Mouse (Mus musculus) urinary bladder, postnatal 14 days (tissue): ENCODE results near the gene Tmcc1.

Source experiments
- DNase-seq: peaks from one replicate; pipeline ENCODE4 v3.0.0; 2021; ENCODE audit warnings: low spot score

Gene Tmcc1

GRCm38 (mm10) chr6:116013687-116014086, 179.6 kb downstream of the Tmcc1 start:
- DNase-seq, result no peak

- DNase-seq, result peak; percentile 83
Measured at GRCm38 (mm10) chr6:116010541-116010940, 182.7 kb downstream of the Tmcc1 start.

GRCm38 (mm10) chr6:116009426-116009825, 183.9 kb downstream of the Tmcc1 start:
- peak; percentile 54 for DNase-seq

GRCm38 (mm10) chr6:116007561-116008173, 185.6 kb downstream of the Tmcc1 start:
- DNase-seq, result peak; percentile 72

- peak; percentile 64 for DNase-seq
Measured at GRCm38 (mm10) chr6:116006731-116007130, 186.6 kb downstream of the Tmcc1 start.

GRCm38 (mm10) chr6:116005959-116006288, 187.4 kb downstream of the Tmcc1 start:
- no peak for DNase-seq

- DNase-seq, result no peak
Measured at GRCm38 (mm10) chr6:116005275-116005958, 187.9 kb downstream of the Tmcc1 start.

- no peak for DNase-seq
Measured at GRCm38 (mm10) chr6:116004716-116005115, 188.6 kb downstream of the Tmcc1 start.

- no peak for DNase-seq
Measured at GRCm38 (mm10) chr6:116004069-116004468, 189.2 kb downstream of the Tmcc1 start.

- DNase-seq, result no peak
Measured at GRCm38 (mm10) chr6:116003516-116003915, 189.8 kb downstream of the Tmcc1 start.

- no peak for DNase-seq
Measured at GRCm38 (mm10) chr6:116002311-116003104, 190.8 kb downstream of the Tmcc1 start.

- DNase-seq, result no peak
Measured at GRCm38 (mm10) chr6:116000851-116001250, 192.4 kb downstream of the Tmcc1 start.

- no peak for DNase-seq
Measured at GRCm38 (mm10) chr6:115999227-115999626, 194.1 kb downstream of the Tmcc1 start.

- no peak for DNase-seq
Measured at GRCm38 (mm10) chr6:115998758-115999157, 194.5 kb downstream of the Tmcc1 start.

GRCm38 (mm10) chr6:115997726-115998311, 195.5 kb downstream of the Tmcc1 start:
- DNase-seq, result no peak

- no peak for DNase-seq
Measured at GRCm38 (mm10) chr6:115996171-115996851, 197.0 kb downstream of the Tmcc1 start.

GRCm38 (mm10) chr6:115995531-115995941, 197.8 kb downstream of the Tmcc1 start:
- DNase-seq, result no peak

- DNase-seq, result peak; percentile 93
Measured at GRCm38 (mm10) chr6:115994877-115995520, 198.3 kb downstream of the Tmcc1 start, which contains the start of gene Plxnd1. Plxnd1 (minus strand) TSS chr6:115995005.

- DNase-seq, result peak; percentile 26
Measured at GRCm38 (mm10) chr6:115994146-115994876, 199.0 kb downstream of the Tmcc1 start.

GRCm38 (mm10) chr6:115993463-115994145, 199.7 kb downstream of the Tmcc1 start:
- no peak for DNase-seq
